Mouse (Mus musculus) heart, postnatal 0 days (tissue): ENCODE measurements around the gene Ncf4.

ENCODE experiments used
- CTCF ChIP-seq: IDR thresholded peaks from 2 replicates; pipeline ENCODE4 v1.5.1; 2016; ENCODE audit warnings: antibody characterized with exemption, control low read depth, low read depth
- EP300 ChIP-seq: IDR thresholded peaks from 2 replicates; pipeline ENCODE4 v1.6.1; 2016; ENCODE audit warnings: antibody characterized with exemption, low read depth

DNA sequence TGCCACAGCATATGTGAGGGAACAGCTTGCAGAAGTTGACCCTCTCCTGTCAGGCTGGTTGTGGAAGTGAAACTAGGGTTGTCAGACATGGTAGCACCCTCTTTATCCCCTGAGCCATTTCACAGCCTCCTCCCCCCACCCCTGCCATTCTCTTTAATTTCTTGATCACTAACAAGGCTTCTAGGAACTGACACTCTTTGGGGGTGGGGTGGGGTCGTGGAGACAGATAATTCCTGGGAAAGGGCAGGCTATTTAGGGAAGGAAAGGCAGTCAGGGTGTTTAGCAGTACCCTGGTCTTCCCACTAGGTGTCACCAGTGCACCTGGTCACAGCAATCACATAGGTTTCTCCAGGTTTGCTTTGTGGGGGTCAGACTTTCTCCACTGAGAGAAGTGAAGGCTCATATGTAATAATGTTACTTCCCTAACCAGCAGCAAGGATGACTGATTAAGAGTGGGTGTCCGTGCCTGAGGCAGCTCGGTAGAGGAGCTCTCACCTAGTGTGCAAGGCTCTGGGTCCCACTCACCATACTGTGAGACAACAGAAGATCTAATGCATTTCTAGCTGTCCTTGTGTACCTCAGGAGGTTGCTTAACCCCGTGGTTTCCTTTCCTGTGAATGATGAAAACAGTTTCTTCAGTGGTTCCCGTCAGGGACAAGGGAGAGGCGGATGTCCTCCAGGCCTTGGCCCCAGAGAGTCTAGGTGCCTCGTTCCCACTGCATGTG is 12.9 kb downstream of the Ncf4 start:
- TF ChIP-seq CTCF (peak; percentile 88), EP300 (no peak; the same call in 1 of the 2 replicates)
